Mouse (Mus musculus) monocyte, adult 5-6 weeks (primary cell): ENCODE measurements around the gene H2afy. TPM values are rescaled to one million over a fixed set of nuclear protein-coding genes. Genes with fewer than 3 reads are reported as not detected.

Source experiments
- ATAC-seq: fragments of 153-309, 156-312 bp; replicated peaks from 2 replicates; pipeline ENCODE4 v1.8.0; 2017; ENCODE audit warnings: mild to moderate bottlenecking; ENCODE audit not compliant: low TSS enrichment, insufficient number of reproducible peaks, severe bottlenecking, poor library complexity, low FRiP score
- total RNA-seq: library from RNA; stranded (forward); fragments of 200-1000, 200-491, 200-594 nt; gene quantifications from 3 replicates; pipeline ENCODE4 v1.2.3, GENCODE M21; 2017

H2afy gene
- total RNA-seq = 218 to 284 TPM (median 219 TPM) in 3 replicates

DNA sequence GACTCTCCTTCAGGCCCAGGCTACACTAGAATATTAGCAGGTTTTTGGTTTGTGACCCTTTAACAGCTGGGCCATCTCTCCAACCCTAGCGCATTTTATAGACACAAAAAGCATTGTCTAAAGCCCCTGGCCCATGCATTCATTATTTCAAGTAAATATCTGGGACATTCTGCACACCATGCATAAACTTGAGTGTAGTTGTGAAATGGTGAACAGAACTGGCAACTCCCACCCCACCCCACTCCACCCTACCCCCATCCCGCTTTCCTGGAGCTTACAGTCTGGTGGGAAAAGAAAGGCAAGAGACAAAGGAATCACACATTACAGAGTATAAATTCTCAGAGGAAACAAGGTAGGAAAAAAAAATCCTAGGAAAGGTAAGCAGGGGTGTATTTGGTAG is at the start of gene H2afy:
Gene H2afy, minus strand, starts transcription at position 162 of the 400 bp plus-strand sequence.
- no peak for ATAC-seq

DNA sequence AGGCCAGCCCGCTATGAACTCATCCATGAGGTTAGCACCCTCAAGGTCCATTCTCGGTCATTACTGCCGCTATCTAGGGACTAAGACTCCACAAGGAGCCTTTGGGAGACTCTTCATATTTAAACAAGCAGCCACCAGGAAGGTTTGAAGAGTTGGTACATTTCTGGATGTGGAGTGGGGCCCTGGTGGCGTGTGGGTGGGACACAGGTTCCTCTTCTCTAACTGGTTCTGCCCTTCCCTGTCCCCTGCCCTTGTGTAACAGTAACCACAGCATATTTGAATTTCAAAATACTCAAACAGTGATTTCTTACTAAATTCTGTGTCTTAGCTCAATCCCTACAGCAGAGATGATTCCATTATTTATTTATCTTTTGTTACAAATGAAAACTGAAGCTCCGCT is 47.5 kb upstream of the H2afy start:
- peak; percentile 57 for ATAC-seq

DNA sequence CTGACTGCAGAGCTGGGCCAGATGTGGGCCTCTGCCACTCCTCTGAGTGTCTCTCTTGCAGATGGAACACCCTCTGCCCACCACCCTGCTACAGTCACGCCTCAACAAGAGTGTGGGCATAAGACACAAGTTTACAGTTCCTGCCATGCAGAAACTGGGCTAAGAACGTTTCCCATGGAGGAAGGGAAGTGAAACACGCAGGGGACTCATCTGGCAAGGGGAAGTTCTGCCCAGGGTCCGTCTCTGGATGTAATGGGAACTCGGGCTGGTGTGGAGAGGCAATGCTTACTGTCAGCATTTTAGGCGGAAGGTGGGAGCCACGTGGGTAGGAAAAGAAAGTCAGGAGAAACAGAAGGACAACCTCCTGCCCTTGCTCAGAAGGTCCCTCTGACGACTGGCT is 45.3 kb upstream of the H2afy start:
- ATAC-seq = peak; percentile 69

DNA sequence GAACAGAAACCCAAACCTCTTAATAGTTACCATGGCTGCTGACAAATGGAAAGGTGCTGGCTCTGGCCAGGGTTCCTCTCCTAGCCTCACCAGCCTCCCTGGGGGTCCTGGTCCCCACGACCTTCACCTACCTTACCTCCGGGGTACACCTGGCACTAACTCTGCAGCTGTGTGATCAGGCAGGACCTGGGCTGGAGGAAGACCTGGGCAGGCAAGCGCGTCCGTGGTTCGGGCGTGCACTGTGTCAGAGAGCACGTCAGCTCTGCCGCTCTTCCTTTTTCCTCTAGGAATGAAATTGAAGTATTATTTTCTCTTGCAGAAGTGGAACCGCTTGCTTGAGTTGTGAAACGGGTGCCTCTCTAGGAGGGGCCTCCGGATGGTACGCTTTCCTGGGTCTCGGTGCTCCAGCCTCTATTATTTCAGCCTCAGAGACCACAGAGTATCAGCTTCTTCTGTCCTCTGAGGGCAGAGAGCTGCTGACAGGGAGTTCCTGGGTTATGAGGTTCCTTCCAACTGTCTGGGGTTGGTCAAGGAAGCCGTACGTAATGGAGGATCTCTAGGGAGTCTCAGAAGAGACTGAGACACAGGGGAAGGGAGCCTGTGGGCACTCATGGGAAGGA is 42.4 kb upstream of the H2afy start, which contains the start of gene Tifab:
Gene Tifab, minus strand, starts transcription at position 470 of the 620 bp plus-strand sequence.
- peak; percentile 55 for ATAC-seq

DNA sequence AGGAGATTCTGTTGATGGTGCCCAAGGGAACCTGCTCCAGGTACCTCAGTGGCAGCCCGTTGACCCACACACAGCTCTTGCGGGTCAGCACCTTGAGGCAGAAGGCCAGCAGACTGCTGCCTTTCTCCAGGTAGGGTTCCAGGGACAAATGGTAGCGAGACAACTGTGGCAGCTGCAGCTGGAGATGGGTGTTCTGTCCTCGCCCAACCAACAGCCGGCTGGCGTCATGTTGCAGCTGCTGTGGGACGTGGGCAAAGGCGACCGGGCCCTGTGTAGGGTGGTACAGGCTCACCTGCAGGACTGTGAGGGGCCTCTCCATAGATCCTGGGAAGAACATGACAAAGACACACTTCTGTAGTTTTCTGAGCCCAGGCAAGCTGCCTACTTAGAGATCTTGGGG is 40.1 kb upstream of the H2afy start:
- no peak for ATAC-seq

DNA sequence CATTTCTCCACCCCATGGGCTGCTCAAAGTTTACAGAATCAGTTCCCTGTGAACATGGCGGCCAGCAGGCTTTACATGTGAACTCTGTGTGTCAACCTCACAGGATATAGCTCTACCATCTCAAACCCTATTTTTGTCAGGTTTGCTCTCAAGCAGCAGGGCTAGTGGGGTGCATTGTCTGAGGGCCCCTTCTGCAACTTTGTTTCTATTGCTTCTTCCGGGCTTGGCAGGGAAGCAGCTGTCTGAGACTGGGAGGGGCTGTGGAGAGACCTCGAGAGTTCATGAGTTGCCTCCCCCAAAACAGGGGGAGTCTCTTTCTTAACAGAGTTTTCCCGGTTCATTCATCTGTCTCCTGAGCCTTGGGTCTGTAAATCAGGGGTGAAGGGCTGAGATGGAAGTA is 39.7 kb upstream of the H2afy start:
- no peak for ATAC-seq

DNA sequence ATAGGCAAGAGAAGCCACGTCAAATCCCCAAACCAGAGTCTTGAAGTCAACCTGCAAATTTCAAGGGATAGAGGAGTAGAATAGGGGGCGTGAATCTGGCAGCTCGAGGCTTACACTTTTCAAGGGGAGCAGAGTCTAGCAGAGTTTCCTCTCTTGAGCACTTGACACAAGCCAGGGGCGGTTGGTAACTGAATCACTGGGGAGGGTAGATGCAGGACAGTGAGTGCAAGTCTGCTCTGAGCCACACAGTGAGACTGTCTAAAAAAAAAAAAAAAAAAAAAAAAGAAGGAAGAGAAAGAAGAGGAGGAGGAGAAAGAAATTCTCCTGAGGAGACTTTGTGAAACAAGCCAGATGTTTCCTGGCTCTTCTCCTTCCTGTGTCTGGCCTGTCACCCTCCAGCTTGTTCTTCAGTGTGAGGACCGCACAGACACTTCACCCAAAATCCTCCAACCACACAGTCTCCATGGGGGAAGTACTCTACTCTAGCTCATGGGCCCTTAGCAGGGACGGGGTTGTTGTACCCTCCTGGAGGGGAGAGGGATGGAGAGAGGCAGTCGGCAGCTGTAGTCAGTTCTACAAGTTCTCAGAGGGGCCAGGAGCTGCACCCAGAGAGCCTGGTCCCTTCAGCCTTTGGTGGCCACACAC is 36.9 kb upstream of the H2afy start:
- no peak for ATAC-seq

DNA sequence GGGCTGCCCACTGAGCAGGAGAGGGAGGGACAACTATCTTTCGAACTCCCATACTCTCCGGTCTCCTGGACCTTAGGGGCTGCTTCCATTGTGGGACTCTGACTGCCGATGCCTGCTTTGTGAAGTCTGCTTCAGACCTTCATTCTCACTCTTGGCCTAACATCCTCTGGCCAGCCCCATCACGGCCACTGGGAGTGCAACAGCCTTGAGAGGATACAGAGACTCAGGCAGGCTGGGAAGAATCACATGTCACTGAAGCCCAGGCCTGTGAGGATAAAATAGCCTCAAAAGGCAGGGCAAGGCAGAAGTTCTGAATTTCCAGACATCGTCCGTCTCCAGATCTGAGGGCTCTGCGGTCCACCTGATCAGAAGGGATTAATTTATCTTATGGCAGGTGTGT is 35.9 kb upstream of the H2afy start:
- no peak for ATAC-seq

DNA sequence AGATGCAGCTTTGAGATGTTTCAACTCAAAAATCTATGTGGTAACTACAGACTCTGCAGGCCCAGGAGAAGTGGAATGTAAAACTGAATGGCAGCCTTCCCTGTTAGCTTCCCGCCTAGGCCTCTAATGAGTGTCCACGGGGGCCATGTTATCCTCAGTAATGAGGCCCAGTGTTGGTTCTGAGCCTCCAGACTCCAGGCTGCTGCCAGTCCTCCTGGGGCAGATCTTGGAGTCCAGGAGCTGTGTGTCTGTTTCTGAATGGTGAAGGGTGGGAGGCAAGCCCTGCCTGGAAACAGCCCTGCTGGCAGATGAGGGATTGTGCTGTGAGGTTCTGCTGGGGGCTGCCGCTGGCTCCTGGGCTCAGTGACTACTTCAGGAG is 32.2 kb upstream of the H2afy start:
- ATAC-seq = no peak

DNA sequence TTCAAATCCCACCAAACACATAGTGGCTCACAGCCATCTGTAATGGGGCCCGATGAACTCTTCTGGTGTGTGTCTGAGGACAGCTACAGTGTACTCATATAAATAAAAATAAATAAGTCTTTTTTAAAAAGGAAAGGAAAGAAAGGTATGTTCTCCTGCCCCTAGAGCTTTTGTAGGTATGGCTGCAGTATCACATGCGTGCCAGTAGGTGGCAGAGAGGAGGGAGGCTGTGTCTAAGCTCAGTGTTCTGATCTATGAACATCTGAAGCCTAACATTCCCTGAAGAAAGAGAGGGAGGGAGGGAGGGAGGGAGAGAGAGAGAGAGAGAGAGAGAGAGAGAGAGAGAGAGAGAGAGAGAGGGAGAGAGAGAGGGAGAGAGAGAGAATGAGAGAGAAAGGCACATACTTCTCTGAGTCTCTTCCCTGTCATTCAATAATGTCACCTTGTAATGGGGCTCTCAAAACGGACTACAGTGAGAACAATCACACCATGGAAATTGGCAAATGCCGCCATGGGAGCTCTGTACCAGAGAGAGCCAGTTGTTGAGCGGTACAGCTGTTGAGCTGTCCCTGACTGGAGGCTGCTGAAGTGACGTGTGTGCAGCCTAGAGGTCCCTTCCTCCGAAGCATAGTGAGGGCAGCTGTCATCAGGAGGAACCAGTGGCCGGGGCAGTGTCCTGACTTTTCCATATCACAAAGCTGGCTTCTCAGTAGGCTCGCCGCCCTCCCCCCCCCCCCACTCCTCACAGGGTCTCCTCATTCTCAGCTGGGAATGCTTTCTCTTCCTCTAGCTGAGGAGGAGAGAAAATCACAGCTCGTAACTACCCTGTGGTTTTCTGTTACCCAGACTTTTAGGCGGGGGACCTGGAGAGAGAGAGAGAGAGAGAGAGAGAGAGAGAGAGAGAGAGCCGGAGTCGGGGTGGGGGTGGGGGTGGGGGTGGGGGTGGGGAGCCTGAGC is 31.6 kb upstream of the H2afy start:
- no peak for ATAC-seq

DNA sequence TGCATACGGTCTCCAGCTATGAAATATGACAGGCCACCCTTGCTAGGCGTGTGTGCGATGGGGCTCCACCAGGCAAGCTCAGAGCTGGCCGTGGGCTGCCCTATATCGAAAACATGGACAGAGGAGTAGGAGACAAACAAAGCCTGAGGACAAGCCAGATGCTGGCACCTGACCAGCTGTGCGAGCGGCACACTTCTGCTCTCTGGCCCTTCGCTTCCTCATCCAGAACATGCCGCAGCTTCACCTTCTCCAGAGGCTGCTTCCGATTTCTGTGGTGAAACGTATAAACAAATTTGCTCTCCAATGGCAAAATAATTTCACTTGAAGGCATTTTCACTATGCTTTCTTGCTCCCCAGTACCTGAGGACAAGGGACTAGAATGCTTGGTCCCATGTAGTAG is 29.4 kb upstream of the H2afy start:
- ATAC-seq = peak; percentile 47

DNA sequence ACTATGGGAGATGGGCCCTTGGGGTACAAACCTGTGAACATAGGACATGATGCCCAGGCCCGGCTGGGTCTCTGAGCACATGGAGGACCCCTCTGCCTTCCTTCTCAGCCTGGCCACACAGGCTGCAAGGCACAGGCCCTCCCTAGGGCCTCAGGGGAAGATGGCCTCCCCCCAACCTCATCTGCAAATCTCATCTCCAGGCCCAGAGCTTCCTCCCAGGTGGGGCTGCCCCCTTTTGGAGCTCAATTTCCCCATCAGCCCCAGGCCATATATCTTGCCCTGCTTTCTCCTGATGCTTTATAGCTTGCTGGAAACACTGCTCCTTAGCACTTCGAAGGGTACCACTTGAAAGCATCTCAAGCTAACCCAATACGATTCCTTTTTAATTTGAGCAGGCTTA is 28.2 kb upstream of the H2afy start:
- ATAC-seq = no peak

DNA sequence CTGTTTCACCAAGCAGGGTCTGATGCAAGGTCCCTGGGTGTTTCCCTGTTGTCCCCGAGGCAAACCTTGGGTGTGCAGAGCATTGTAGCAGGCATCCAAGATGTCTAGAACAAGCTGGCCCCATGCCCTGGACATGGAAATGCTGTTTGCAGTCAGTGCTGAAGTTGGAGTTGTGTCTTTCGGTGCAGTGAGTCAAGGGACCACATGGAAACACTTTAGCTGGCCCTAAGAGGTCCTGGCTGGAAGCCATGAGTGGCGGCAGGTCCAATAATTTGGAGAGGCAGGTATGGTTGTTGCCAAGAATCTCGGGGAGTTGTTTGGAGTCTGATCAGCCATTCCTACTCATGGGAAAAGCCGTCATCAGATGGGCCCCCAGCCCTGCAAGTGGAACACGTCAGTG is 27.6 kb upstream of the H2afy start:
- ATAC-seq = no peak

DNA sequence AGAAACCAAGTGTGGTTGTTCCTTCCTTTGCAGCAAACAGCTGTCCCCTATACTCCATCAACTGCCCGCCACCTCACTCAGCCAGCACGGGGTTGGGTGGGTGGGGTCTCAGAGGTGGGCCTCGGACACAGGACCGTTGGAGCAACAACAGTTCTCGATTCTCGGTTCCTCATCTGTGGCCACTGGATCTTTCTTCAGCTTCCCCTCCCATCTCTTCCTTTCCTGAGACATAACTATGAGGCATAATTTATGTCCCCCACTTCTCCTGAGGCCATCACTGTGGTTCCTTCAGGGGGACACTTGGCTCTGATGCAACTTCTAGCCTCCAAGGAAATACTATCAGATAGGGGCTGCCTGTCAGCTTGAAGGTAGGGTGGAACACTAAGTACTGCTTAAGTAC is 26.7 kb upstream of the H2afy start:
- peak; percentile 64 for ATAC-seq

DNA sequence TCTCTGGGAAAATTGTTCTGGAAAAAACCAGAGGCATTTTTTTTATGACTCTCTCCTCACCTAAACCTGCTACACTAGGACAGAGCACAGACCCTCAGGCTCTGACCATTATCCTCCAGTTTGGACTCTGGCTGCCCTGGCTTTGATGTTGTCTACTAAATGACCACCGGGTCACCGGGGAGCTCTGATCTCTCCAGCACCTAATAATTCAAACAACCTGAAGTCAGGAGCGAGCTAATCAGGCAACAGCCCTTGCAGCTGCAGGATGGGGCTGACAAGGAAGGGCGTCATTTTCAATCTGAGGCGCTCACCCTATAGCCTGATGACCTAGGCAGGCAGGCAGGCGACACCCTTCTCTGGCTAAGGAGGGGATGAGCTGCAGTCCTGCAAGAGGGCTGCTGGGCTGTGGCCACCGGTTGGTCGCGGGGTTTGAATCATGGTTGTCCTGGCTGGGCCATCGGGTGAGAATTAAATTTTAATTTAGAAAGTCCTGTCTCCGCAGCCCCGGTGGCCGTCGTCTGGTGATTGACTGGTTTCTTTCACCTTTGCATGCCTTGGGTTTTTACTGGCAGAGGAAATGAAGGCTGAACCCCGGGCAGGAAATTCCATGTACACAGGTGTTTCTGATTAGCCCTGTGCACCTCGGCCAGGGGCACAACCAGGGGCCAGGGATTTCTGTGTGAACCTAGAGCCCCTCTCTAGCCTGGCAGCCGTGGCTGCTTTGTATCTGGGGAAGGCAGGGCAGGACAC is 23.6 kb upstream of the H2afy start:
- ATAC-seq = no peak

DNA sequence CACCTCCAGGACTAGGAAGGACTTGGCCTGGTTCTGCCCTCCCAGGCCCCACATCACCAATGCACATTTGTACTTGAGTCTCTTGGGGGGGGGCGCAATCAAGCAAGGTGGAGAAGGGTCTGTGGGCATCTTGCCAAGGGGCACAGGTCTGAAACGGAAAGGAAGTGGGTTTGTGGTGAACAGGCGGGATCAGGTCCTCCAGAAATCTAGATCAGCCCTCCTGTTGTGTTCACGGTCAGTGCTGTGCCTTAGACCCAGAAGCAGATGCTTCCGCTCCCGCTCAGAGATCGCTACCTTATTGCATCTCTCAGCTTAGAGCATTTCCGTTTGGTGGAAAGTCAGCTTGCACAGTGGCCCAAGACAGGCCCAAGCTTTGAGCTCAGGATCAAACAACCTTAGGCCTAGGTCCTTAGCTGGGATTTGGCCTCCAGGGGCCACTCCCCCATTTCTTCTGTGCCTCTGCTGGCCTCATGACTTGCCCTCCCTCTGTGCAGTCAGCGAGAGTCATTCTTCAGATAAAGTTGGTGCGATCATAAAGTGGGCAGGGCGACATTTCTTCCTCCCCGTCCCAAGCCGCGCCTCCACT is 22.9 kb upstream of the H2afy start:
- ATAC-seq = 0 out of 2 replicates have a peak, but pooled peaks have one; percentile 40

DNA sequence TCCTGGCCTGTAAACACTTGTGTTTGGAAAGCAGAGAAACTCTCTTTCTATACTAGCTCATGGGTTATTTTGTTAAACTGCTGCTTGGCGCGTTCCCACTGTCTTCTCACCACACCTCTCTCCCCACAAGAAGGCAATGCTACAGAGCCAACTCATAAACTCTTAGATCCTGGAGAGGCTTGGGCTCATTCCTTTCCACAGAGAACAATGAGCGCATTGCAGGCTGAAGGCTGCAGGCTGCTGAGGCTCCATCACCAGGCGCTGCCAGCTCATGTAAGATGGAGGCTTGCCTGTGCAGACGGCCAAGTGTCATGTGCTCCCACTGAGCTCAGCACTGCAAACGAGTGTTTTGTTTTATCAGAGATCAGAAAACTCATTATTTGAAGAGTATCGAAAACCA is 19.5 kb upstream of the H2afy start:
- ATAC-seq = no peak

DNA sequence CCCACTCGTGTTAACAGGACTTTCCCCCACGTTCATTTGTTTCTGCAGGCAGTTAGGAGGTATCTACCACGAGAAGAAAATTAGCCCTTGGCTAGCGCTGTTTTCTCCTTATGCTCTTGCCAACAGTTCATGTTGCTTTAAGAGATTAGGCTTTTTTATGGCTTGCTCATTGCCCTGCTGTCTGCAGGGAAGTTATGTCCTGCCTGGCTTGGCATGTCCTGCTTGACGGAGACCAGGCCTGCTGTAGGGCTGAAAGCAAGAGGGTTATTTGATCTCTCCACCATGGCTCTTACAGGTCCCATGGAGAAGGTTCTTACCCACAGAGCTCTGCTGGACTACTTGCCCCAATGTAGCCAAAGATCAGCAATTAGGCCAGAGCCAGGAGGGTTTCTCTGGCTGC is 18.9 kb upstream of the H2afy start:
- no peak for ATAC-seq
